Comparison of ENCODE assay signal across 8 mouse cellular contexts in genomic region chr7:66109855-66110635, GRCm38 (mm10). TPM values are rescaled to one million over a fixed set of nuclear protein-coding genes. Genes with fewer than 3 reads are reported as not detected.
DNase-seq lines count a peak whose midpoint lies in the region; ATAC-seq lines count a peak whose summit lies in the region.

No protein-coding gene starts in this region.

- peaks cover 20% of the 10 kb centered on the region for H3K4me1 ChIP-seq in heart, embryonic 11.5 days (ENCODE audit: control insufficient read depth, insufficient read depth, low read length)
- peaks cover 35% of the 10 kb centered on the region for H3K4me1 ChIP-seq in embryonic facial prominence, embryonic 10.5 days
- peaks cover 12% of the 10 kb centered on the region for H3K4me1 ChIP-seq in neural tube, embryonic 11.5 days (ENCODE audit: control insufficient read depth, insufficient read depth, low read length)

- no peaks in the 10 kb centered on the region for H3K9me3 ChIP-seq in heart, embryonic 11.5 days (replicated peaks; ENCODE audit: control insufficient read depth, low read length)
- H3K9me3 ChIP-seq in embryonic facial prominence, embryonic 10.5 days = no peaks in the 10 kb centered on the region
- no peaks in the 10 kb centered on the region for H3K9me3 ChIP-seq in neural tube, embryonic 11.5 days (ENCODE audit: control insufficient read depth, low read length)

- H3K9ac ChIP-seq in heart, embryonic 11.5 days (ENCODE audit: low read depth, low read length) = peak overlapping the region; percentile 93
- H3K9ac ChIP-seq in neural tube, embryonic 11.5 days (ENCODE audit: low read length) = peak overlapping the region; percentile 85

- H3K4me2 ChIP-seq in heart, embryonic 11.5 days = peak overlapping the region; percentile 91
- peak overlapping the region; percentile 64 for H3K4me2 ChIP-seq in neural tube, embryonic 11.5 days (ENCODE audit: low read depth)

- DNase-seq in heart, adult 9 months (ENCODE audit: low spot score in 2 of 2) = no peak
- peak; percentile 36 for DNase-seq in adipocyte (ENCODE audit: low spot score)
- peak; percentile 68 for DNase-seq in embryonic facial prominence, embryonic 10.5 days (ENCODE audit: low spot score)
- DNase-seq in heart, postnatal 14 days = peak; percentile 59 to 61
- peak; percentile 71 for DNase-seq in liver
- DNase-seq in neural tube, embryonic 11.5 days (ENCODE audit: low spot score) = peak; percentile 62
- DNase-seq in testis, postnatal 10 days (ENCODE audit: low spot score) = peak; percentile 62

- H3K27me3 ChIP-seq in heart, embryonic 11.5 days (ENCODE audit: control insufficient read depth, insufficient read depth, low read length) = no peaks in the 10 kb centered on the region
- no peaks in the 10 kb centered on the region for H3K27me3 ChIP-seq in embryonic facial prominence, embryonic 10.5 days (replicated peaks; ENCODE audit: low read depth, poor library complexity, severe bottlenecking)
- H3K27me3 ChIP-seq in neural tube, embryonic 11.5 days (ENCODE audit: control insufficient read depth, insufficient read depth, low read length) = no peaks in the 10 kb centered on the region

- peak; percentile 43; the same call in 1 of the 2 replicates for ATAC-seq in heart, embryonic 11.5 days (replicated peaks; ENCODE audit: insufficient number of reproducible peaks, low FRiP score, low TSS enrichment)
- ATAC-seq in neural tube, embryonic 11.5 days (ENCODE audit: insufficient read depth, low FRiP score, low TSS enrichment) = peak; percentile 46

- no peaks in the 10 kb centered on the region for H3K36me3 ChIP-seq in heart, embryonic 11.5 days (ENCODE audit: control insufficient read depth, insufficient read depth, low read length)
- H3K36me3 ChIP-seq in embryonic facial prominence, embryonic 10.5 days (replicated peaks) = peaks cover 17% of the 10 kb centered on the region
- no peaks in the 10 kb centered on the region for H3K36me3 ChIP-seq in neural tube, embryonic 11.5 days (ENCODE audit: control insufficient read depth, insufficient read depth, low read length)

- under 1% methylated on average over 51 of the region's 77 CpGs for WGBS in heart, embryonic 11.5 days (ENCODE audit: insufficient replicate concordance)
- under 1% methylated on average over 77 of the region's 77 CpGs for WGBS in embryonic facial prominence, embryonic 10.5 days
- WGBS in neural tube, embryonic 11.5 days = under 1% methylated on average over 41 of the region's 77 CpGs

- peak overlapping the region; percentile 66 for H3K27ac ChIP-seq in heart, embryonic 11.5 days (ENCODE audit: low read depth, low read length)
- peak overlapping the region; percentile 96 for H3K27ac ChIP-seq in embryonic facial prominence, embryonic 10.5 days (replicated peaks)
- H3K27ac ChIP-seq in neural tube, embryonic 11.5 days (ENCODE audit: low read depth, low read length) = peak overlapping the region; percentile 94

- intact Hi-C loops in heart, postnatal 14 days (cut with DNase I) = loop anchor here (5.0 kb wide), 2 partner anchors 72 to 87 kb away; no protein-coding TSS in a partner anchor

- peak overlapping the region; percentile 92 for H3K4me3 ChIP-seq in heart, embryonic 11.5 days (ENCODE audit: low read depth, low read length)
- H3K4me3 ChIP-seq in embryonic facial prominence, embryonic 10.5 days = peak overlapping the region; percentile 98
- peak overlapping the region; percentile 73 for H3K4me3 ChIP-seq in neural tube, embryonic 11.5 days (ENCODE audit: low read depth, low read length)

RNA-seq across cellular contexts. Expression of gene Chsy1, which starts 0.7 kb away (rescaled TPM):
- polyA plus RNA-seq in heart, embryonic 11.5 days (2014; fragmentation: Nextera tagmentation; extraction: Ambion mirVana) = 24.1 and 29.0 TPM in 2 replicates
- polyA plus RNA-seq in embryonic facial prominence, embryonic 10.5 days (2016; fragmentation: Nextera tagmentation; extraction: Ambion mirVana) = 12.5 and 13.4 TPM in 2 replicates
- 10 to 100 TPM; 20.2 to 21.5 TPM for total RNA-seq in heart, postnatal 14 days (2021)
- 20.5 and 21.1 TPM in 2 replicates for polyA plus RNA-seq in neural tube, embryonic 11.5 days (2014; fragmentation: Nextera tagmentation; extraction: Ambion mirVana)

RNA-seq across cellular contexts. Expression of gene Selenos, which starts 30.6 kb away (rescaled TPM):
- polyA plus RNA-seq in heart, embryonic 11.5 days (2014; fragmentation: Nextera tagmentation; extraction: Ambion mirVana) = 76.4 and 85.5 TPM in 2 replicates
- 83.2 and 85.8 TPM in 2 replicates for polyA plus RNA-seq in embryonic facial prominence, embryonic 10.5 days (2016; fragmentation: Nextera tagmentation; extraction: Ambion mirVana)
- 10 to 100 TPM; 28.4 to 29.6 TPM for total RNA-seq in heart, postnatal 14 days (2021)
- polyA plus RNA-seq in neural tube, embryonic 11.5 days (2014; fragmentation: Nextera tagmentation; extraction: Ambion mirVana) = 88.8 and 98.4 TPM in 2 replicates

RNA-seq across cellular contexts. Expression of gene Snrpa1, which starts 51.2 kb away (rescaled TPM):
- 127 and 128 TPM in 2 replicates for polyA plus RNA-seq in heart, embryonic 11.5 days (2014; fragmentation: Nextera tagmentation; extraction: Ambion mirVana)
- 273 and 281 TPM in 2 replicates for polyA plus RNA-seq in embryonic facial prominence, embryonic 10.5 days (2016; fragmentation: Nextera tagmentation; extraction: Ambion mirVana)
- total RNA-seq in heart, postnatal 14 days (2021) = 10 to 100 TPM; 19.1 to 21.1 TPM
- polyA plus RNA-seq in neural tube, embryonic 11.5 days (2014; fragmentation: Nextera tagmentation; extraction: Ambion mirVana) = 212 and 239 TPM in 2 replicates

Comparison
In these comparisons a context has a peak if more than half of its experiments do, and no peak if none do; other contexts are left out.
1. DNase-seq: peak in adipocyte (single experiment), embryonic facial prominence, embryonic 10.5 days (single experiment), heart, postnatal 14 days (2 of 2), liver (single experiment), neural tube, embryonic 11.5 days (single experiment) and testis, postnatal 10 days (single experiment); none in heart, adult 9 months (0 of 2).
2. Peak in every context shown above with its lines, with median percentiles within 50 percentile points of each other: H3K27ac ChIP-seq and H3K4me3 ChIP-seq.